Mouse (Mus musculus): Measurements from ENCODE around the gene Ms4a10. TPM values are rescaled to one million over a fixed set of nuclear protein-coding genes. Genes with fewer than 3 reads are reported as not detected.

Gene Ms4a10
- total RNA-seq, 2 experiments from 2014 or later = not detected

GRCm38 (mm10) chr19:10918321-10918991, 56.0 kb downstream of the Ms4a10 start:
- no peak for DNase-seq

- no peak for DNase-seq
These were observed 58.0 kb downstream of the Ms4a10 start for GRCm38 (mm10) chr19:10916506-10916905.

- DNase-seq = no peak
These were observed 59.6 kb downstream of the Ms4a10 start for GRCm38 (mm10) chr19:10914870-10915269.

- DNase-seq = no peak
These were observed 60.2 kb downstream of the Ms4a10 start for GRCm38 (mm10) chr19:10914291-10914690.

Other genes starting within 250 kb of the Ms4a10 start
- gene Cd5, start 235.7 kb downstream of the Ms4a10 start, total RNA-seq (2021) = 1 to 10 TPM in 1 of 2 experiments, not detected in 1; 1.1 TPM
- gene Cd6, start 144.6 kb downstream of the Ms4a10 start, total RNA-seq (2021) = 1 to 10 TPM in 1 of 2 experiments, under 1 TPM in 1; 0.17 to 1.2 TPM
- 1 to 10 TPM; 2.1 TPM for gene Slc15a3, start 134.9 kb downstream of the Ms4a10 start, total RNA-seq (2021)
- gene Tmem132a, start 104.7 kb downstream of the Ms4a10 start, total RNA-seq (2021) = 10 to 100 TPM; 10.1 to 10.3 TPM
- gene Tmem109, start 92.7 kb downstream of the Ms4a10 start, total RNA-seq (2021) = 100 to 1,000 TPM; 104 to 113 TPM
- gene Prpf19, start 79.4 kb downstream of the Ms4a10 start, total RNA-seq (2021) = 100 to 1,000 TPM; 237 to 251 TPM
- not detected for gene Zp1, start 54.0 kb downstream of the Ms4a10 start, total RNA-seq (2021)
- not detected for gene Ptgdr2, start 37.5 kb downstream of the Ms4a10 start, total RNA-seq (2021)
- 1 to 10 TPM; 6.5 TPM for gene Ccdc86, start 25.4 kb downstream of the Ms4a10 start, total RNA-seq (2021)
- not detected for gene Ms4a15, start 18.6 kb upstream of the Ms4a10 start, total RNA-seq (2021)
- not detected for gene Ms4a18, start 43.4 kb upstream of the Ms4a10 start, total RNA-seq (2021)
- 1 to 10 TPM; 2.0 to 2.1 TPM for gene Ms4a8a, start 106.4 kb upstream of the Ms4a10 start, total RNA-seq (2021)
- not detected for gene 1700017D01Rik, start 156.2 kb upstream of the Ms4a10 start, total RNA-seq (2021)
- not detected for gene 1700025F22Rik, start 190.7 kb upstream of the Ms4a10 start, total RNA-seq (2021)
- not detected for gene Ms4a13, start 222.1 kb upstream of the Ms4a10 start, total RNA-seq (2021)